Mouse (Mus musculus) hindbrain, postnatal 0 days (tissue): ENCODE results near the gene Arfip1. TPM values are rescaled to one million over a fixed set of nuclear protein-coding genes. Genes with fewer than 3 reads are reported as not detected.

Experiments
- ATAC-seq: fragments of 200-750 bp; cut with Nextera tagmentation; 2 replicates; pipeline ENCODE4 v1.8.0; 2017; ENCODE audit warnings: mild to moderate bottlenecking, moderate TSS enrichment, moderate library complexity
- DNase-seq: peaks from one replicate; pipeline ENCODE4 v3.0.0-alpha.2; 2015; ENCODE audit warnings: low spot score
- H3K27ac ChIP-seq: fragments of 300-500 bp; sonication (generic); 2 replicates; pipeline ENCODE4 v1.5.1; 2014; ENCODE audit warnings: mild to moderate bottlenecking
- H3K27me3 ChIP-seq: fragments of 300-500 bp; sonication (generic); 2 replicates; pipeline ENCODE4 v1.6.1; 2014; ENCODE audit warnings: low read length, mixed read lengths; ENCODE audit not compliant: insufficient read depth
- H3K36me3 ChIP-seq: fragments of 300-500 bp; sonication (generic); 2 replicates; pipeline ENCODE4 v1.6.1; 2014; ENCODE audit warnings: low read length, mixed read lengths; ENCODE audit not compliant: insufficient read depth
- H3K4me1 ChIP-seq: fragments of 300-500 bp; sonication (generic); 2 replicates; pipeline ENCODE4 v1.6.1; 2014; ENCODE audit warnings: antibody characterized with exemption, low read length, mixed read lengths; ENCODE audit not compliant: insufficient read depth
- H3K4me2 ChIP-seq: fragments of 300-500 bp; sonication (generic); 2 replicates; pipeline ENCODE4 v1.6.1; 2014; ENCODE audit warnings: low read depth, mild to moderate bottlenecking, low read length, moderate library complexity, mixed read lengths
- H3K4me3 ChIP-seq: fragments of 300-500 bp; sonication (generic); 2 replicates; pipeline ENCODE4 v1.5.1; 2014; ENCODE audit warnings: low read length
- H3K9ac ChIP-seq: fragments of 300-500 bp; sonication (generic); replicated peaks from 2 replicates; pipeline ENCODE4 v1.6.1; 2014; ENCODE audit warnings: mild to moderate bottlenecking, low read length, moderate library complexity, mixed read lengths
- H3K9me3 ChIP-seq: fragments of 300-500 bp; sonication (generic); 2 replicates; pipeline ENCODE4 v1.6.1; 2016; ENCODE audit warnings: low read length, mixed read lengths
- CTCF ChIP-seq: IDR thresholded peaks from 2 replicates; pipeline ENCODE4 v1.5.1; 2016; ENCODE audit warnings: antibody characterized with exemption, control low read depth, low read depth
- WGBS: fragments of 180-500 bp; shearing (Covaris S2); extraction: QIAGEN DNeasy Blood & Tissue Kit; methylation state at CpG from one replicate; pipeline ENCODE4 v1.1.7; 2014; 5-methylcytosine and 5-hydroxymethylcytosine counted together
- polyA plus RNA-seq: library from polyadenylated mRNA; unstranded; fragments of >200 nt; fragmentation: Nextera tagmentation; extraction: Ambion mirVana; gene quantifications from 2 replicates; pipeline ENCODE4 v1.2.1, GENCODE M21; 2015
- total RNA-seq: library from RNA; depleted of rRNA; stranded (reverse); fragments of >200 nt; gene quantifications from 2 replicates; pipeline ENCODE4 v1.2.3, GENCODE M21; 2014; rRNA removed

Gene Arfip1
- total and polyA plus RNA-seq, 2 experiments from 2014 or later: 15.4 to 22.8 TPM

DNA sequence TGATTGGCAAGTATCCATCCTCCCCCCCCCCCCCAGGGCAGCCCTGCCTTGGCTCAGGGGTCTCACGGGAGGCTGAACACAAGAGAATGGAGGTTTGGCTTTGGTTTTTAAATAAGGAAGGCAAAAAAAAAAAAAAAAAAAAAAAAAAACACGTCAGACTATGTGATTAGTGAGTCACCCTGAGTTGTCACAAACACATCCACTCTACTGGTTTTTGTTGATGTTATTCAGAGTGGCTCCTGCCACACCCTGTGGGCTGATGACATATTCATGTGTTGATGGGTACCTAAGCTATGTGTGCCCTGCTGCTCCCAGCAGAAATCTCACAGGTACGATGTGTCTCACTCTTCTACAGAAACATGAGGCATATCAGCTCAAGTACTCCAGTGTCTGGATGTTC, 131.8 kb downstream of the Arfip1 start:
- 36% methylated on average over 3 of the region's 3 CpGs for whole genome bisulfite sequencing
- Histone ChIP-seq H3K9me3 (no peaks in the 10 kb centered on the region), H3K27ac (no peak overlapping the region), H3K27me3 (no peaks in the 10 kb centered on the region), H3K36me3 (0 out of 2 replicates have a peak, but pooled peaks cover 5% of the 10 kb centered on the region), H3K4me3 (no peak overlapping the region), H3K4me1 (no peaks in the 10 kb centered on the region), H3K9ac (no peak overlapping the region), H3K4me2 (no peak overlapping the region)
- ATAC-seq (no peak), DNase-seq (no peak)
- no peak for TF ChIP-seq CTCF

DNA sequence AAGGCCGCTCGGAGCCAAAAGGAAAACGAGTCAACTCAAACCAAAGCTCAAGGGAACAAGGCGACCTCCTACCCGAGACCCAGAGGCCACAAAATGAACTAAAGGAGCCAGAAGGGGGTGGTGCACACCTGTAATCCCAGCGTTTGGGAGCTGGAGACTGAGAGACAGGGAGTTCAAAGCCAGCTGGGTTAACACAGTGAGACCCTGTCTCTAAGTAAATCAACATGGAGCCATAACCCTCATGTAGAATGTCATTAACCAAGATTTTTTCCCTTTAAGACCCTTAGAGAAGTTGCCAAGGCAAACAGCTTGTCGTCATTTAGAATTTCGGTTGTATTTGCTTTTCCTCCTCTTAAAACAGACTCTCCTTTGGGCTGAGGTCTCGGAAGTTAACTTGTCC, 133.4 kb downstream of the Arfip1 start:
- no peak overlapping the region for H3K27ac ChIP-seq
- H3K36me3 ChIP-seq: 0 out of 2 replicates have a peak, but pooled peaks cover 3% of the 10 kb centered on the region
- no peaks in the 10 kb centered on the region for H3K9me3 ChIP-seq
- H3K4me1 ChIP-seq: no peaks in the 10 kb centered on the region
- DNase-seq (no peak), ATAC-seq (no peak)
- no peak overlapping the region for H3K4me2 ChIP-seq
- 84% methylated on average over 9 of the region's 9 CpGs for WGBS
- H3K27me3 ChIP-seq: no peaks in the 10 kb centered on the region
- H3K9ac ChIP-seq: no peak overlapping the region
- H3K4me3 ChIP-seq: no peak overlapping the region
- TF ChIP-seq CTCF: no peak

DNA sequence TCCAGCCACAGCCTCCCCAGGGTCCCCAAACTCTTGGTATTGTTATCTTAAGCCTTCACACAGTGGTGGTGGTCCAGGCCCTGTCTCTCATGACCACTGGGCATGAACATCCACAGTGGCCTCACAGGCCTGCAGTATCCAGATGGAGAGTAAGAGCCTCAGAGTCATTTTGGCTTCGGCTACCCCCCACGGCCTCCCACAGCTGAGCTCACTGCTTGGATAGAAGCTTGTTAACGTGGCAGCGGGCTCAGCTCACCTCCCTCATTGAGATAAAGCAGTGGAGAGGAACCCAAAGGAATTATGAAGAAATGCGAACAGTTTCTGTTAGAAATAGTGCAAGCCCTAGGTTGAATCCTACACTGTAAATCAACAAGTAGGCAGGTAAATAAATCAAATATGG, 134.6 kb downstream of the Arfip1 start:
- Histone ChIP-seq H3K4me1 (no peaks in the 10 kb centered on the region), H3K27me3 (no peaks in the 10 kb centered on the region), H3K4me2 (no peak overlapping the region), H3K27ac (no peak overlapping the region), H3K4me3 (no peak overlapping the region), H3K36me3 (no peaks in the 10 kb centered on the region), H3K9ac (no peak overlapping the region), H3K9me3 (no peaks in the 10 kb centered on the region)
- WGBS: 56% methylated on average over 5 of the region's 5 CpGs
- no peak for TF ChIP-seq CTCF
- no peak for ATAC-seq
- no peak for DNase-seq

Other genes starting within 250 kb of the Arfip1 start
- 7.7 and 8.4 TPM in 2 replicates for gene Fhdc1, start 102.2 kb downstream of the Arfip1 start, total RNA-seq
- 3.2 and 3.5 TPM in 2 replicates for gene Fhdc1, start 102.2 kb downstream of the Arfip1 start, polyA plus RNA-seq
- not detected in 2 replicates for gene Tigd4, start 10.9 kb upstream of the Arfip1 start, total RNA-seq
- gene Tigd4, start 10.9 kb upstream of the Arfip1 start, polyA plus RNA-seq: 0.06 TPM in 1 of 2 replicates, not detected in the other
- gene Tmem154, start 83.6 kb upstream of the Arfip1 start, total RNA-seq: 0.37 and 0.90 TPM in 2 replicates
- 0.89 and 1.00 TPM in 2 replicates for gene Tmem154, start 83.6 kb upstream of the Arfip1 start, polyA plus RNA-seq
- 40.6 and 40.7 TPM in 2 replicates for gene Fbxw7, start 232.6 kb upstream of the Arfip1 start, total RNA-seq
- gene Fbxw7, start 232.6 kb upstream of the Arfip1 start, polyA plus RNA-seq: 39.2 and 40.1 TPM in 2 replicates